Mouse (Mus musculus) hindbrain, embryonic 13.5 days (tissue): Measurements from ENCODE around the gene Slc6a17. TPM values are rescaled to one million over a fixed set of nuclear protein-coding genes. Genes with fewer than 3 reads are reported as not detected.

Experiments used
- ATAC-seq: fragments of 200-750 bp; cut with Nextera tagmentation; 2 replicates; pipeline ENCODE4 v1.8.0; 2017; ENCODE audit warnings: moderate TSS enrichment; ENCODE audit not compliant: low FRiP score
- H3K27ac ChIP-seq: fragments of 300-500 bp; sonication (generic); 2 replicates; pipeline ENCODE4 v1.5.1; 2015; ENCODE audit warnings: inconsistent platforms, mild to moderate bottlenecking, moderate library complexity
- H3K27me3 ChIP-seq: fragments of 300-500 bp; sonication (generic); 2 replicates; pipeline ENCODE4 v1.6.1; 2015; ENCODE audit warnings: mild to moderate bottlenecking, inconsistent platforms
- H3K36me3 ChIP-seq: fragments of 300-500 bp; sonication (generic); 2 replicates; pipeline ENCODE4 v1.6.1; 2015; ENCODE audit warnings: mild to moderate bottlenecking, inconsistent platforms
- H3K4me1 ChIP-seq: fragments of 300-500 bp; sonication (generic); replicated peaks from 2 replicates; pipeline ENCODE4 v1.6.1; 2015; ENCODE audit warnings: inconsistent platforms
- H3K4me2 ChIP-seq: fragments of 300-500 bp; sonication (generic); 2 replicates; pipeline ENCODE4 v1.6.1; 2015; ENCODE audit warnings: inconsistent platforms, mild to moderate bottlenecking, moderate library complexity
- H3K4me3 ChIP-seq: fragments of 300-500 bp; sonication (generic); 2 replicates; pipeline ENCODE4 v1.5.1; 2015; ENCODE audit warnings: mild to moderate bottlenecking, inconsistent platforms
- H3K9ac ChIP-seq: fragments of 300-500 bp; sonication (generic); 2 replicates; pipeline ENCODE4 v1.6.1; 2015; ENCODE audit warnings: mild to moderate bottlenecking, inconsistent platforms
- H3K9me3 ChIP-seq: fragments of 300-500 bp; sonication (generic); 2 replicates; pipeline ENCODE4 v1.6.1; 2016; ENCODE audit warnings: inconsistent platforms
- WGBS: fragments of 180-500 bp; shearing (Covaris S2); methylation state at CpG from one replicate; pipeline ENCODE4 v1.1.7; 2015; 5-methylcytosine and 5-hydroxymethylcytosine counted together
- polyA plus RNA-seq: library from polyadenylated mRNA; unstranded; fragments of >200 nt; fragmentation: Nextera tagmentation; extraction: Ambion mirVana; gene quantifications from 2 replicates; pipeline ENCODE4 v1.2.1, GENCODE M21; 2015

Gene Slc6a17
- polyA plus RNA-seq, 1 experiment from 2014 or later = 10.6 TPM

DNA sequence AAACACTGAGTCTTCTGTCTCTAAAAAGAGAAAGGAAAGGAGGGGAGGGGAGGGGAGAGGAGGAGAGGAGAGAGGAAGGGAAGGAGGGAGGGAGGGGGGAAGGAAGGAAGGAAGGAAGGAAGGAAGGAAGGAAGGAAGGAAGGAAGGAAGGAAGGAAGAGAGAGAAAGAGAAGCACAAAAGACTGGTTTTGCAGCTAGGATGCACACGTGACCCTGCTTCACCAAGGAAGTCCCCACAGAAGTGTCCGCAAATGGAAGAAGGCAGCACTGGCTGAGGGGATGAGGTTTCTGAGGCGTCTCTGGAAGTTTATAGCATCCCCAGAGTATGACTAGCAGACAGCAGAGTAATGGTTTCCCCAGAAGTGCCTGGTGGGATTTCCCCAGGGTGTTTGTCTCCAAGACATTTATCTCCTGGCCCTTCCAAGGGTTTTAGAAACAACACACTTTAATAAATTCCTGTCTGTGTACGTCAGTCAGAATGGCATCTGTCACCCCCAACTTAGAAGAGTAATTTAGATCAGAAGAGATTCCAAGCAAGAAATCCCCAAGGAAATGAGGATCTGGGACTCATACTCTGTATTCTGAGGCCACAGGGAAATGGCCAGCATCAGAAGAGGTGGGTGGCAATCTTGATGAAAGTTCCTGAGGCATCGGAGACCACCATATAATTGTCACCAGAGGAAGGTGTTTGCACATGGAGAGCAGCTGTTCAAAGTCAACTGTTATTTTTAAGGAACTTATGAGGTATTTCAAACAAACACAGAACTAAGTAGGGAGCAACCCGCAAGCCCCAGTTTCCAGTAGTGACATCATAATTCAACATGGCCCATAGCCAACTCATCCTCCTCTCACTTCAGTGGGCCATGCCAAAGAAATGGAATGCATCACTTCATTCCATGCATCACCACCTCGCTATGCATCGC lies 25.6 kb upstream of the Slc6a17 start:
- ATAC-seq = no peak
- Histone ChIP-seq H3K36me3 (no peaks in the 10 kb centered on the region), H3K27me3 (peaks cover 7% of the 10 kb centered on the region; the same call in 1 of the 2 replicates), H3K27ac (no peak overlapping the region), H3K9ac (no peak overlapping the region), H3K9me3 (no peaks in the 10 kb centered on the region), H3K4me2 (no peak overlapping the region), H3K4me3 (no peak overlapping the region), H3K4me1 (peaks cover 20% of the 10 kb centered on the region)
- WGBS = 83% methylated on average over 8 of the region's 8 CpGs

DNA sequence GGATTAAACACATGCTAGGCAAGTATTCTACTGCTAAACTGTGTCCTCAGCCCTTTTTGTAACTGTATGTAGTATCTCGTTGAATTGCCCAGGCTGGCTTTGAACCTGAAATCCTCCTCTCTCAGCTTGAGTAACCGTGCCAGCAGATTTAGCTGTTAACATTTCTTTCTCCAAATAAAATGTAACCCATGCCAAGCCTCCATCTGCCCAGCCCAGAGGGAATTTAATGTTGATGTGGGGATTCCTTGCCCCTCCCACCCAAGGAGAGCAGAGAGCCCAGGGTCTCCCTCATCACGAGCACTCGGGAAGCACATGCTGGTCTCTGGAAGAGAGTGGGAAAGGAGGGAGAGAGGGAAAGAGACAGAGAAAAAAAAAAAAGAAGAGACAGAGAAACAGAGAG lies 24.8 kb upstream of the Slc6a17 start:
- WGBS = 65% methylated on average over 4 of the region's 4 CpGs
- Histone ChIP-seq H3K9ac (no peak overlapping the region), H3K36me3 (no peaks in the 10 kb centered on the region), H3K9me3 (no peaks in the 10 kb centered on the region), H3K4me1 (peaks cover 21% of the 10 kb centered on the region), H3K4me2 (no peak overlapping the region), H3K27ac (no peak overlapping the region), H3K27me3 (peaks cover 7% of the 10 kb centered on the region; the same call in 1 of the 2 replicates), H3K4me3 (no peak overlapping the region)
- ATAC-seq = no peak

GRCm38 (mm10) chr3:107537504-107537889 lies 19.7 kb upstream of the Slc6a17 start:
- Histone ChIP-seq H3K9ac (peak overlapping the region; percentile 71), H3K4me3 (no peak overlapping the region)
- WGBS = 33% methylated on average over 8 of the region's 8 CpGs

DNA sequence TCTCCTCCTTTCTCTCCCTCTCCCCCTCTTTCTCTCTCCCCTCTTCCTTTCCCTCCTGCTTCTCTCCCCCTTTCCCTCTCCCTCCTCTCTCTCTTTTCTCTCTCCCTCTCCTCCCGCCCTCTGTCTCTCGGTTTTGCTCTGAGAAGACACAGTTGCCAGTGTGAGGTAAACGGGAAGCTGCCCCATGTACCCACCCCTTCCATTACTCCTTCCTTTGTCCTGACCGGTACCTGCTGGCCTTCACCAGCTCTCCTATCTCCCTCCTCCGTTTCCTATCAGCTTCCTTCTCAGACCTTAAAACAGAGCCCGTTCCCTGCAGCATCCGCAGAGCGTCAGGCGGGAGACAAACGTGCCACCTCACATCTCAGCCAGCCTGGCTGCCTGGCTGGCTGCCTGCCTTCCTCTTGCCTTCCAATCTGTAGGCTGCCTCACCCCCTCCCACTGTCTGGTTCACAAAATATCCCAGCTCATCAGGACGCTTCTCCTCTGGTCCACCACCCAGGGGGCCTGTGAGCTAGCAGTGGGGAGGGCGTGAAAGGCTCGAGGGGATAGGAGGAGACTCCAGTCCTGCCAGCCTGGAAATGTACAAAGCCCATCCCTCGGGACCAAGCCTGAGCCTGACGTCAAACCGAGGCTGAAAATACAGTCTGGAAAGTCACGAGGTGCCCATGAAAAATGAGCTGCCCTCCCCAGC lies 19.1 kb upstream of the Slc6a17 start:
- peak; percentile 82 for ATAC-seq
- peak overlapping the region; percentile 53 for H3K4me2 ChIP-seq
- 3% methylated on average over 17 of the region's 17 CpGs for WGBS
- H3K27me3 ChIP-seq = peaks cover 17% of the 10 kb centered on the region
- peak overlapping the region; percentile 28 for H3K4me3 ChIP-seq
- peaks cover 26% of the 10 kb centered on the region for H3K4me1 ChIP-seq
- H3K27ac ChIP-seq = peak overlapping the region; percentile 92
- H3K36me3 ChIP-seq = no peaks in the 10 kb centered on the region
- peak overlapping the region; percentile 71 for H3K9ac ChIP-seq
- H3K9me3 ChIP-seq = no peaks in the 10 kb centered on the region

More at GRCm38 (mm10) chr3:107537504-107537889, 19.7 kb upstream of the Slc6a17 start:
- no peaks in the 10 kb centered on the region for H3K36me3 ChIP-seq
- H3K27me3 ChIP-seq = peaks cover 17% of the 10 kb centered on the region
- H3K27ac ChIP-seq = peak overlapping the region; percentile 92
- H3K9me3 ChIP-seq = no peaks in the 10 kb centered on the region
- peak; percentile 50 for ATAC-seq
- peaks cover 26% of the 10 kb centered on the region for H3K4me1 ChIP-seq
- H3K4me2 ChIP-seq = peak overlapping the region; percentile 53

- Histone ChIP-seq H3K4me1 (peaks cover 33% of the 10 kb centered on the region), H3K27me3 (peaks cover 17% of the 10 kb centered on the region), H3K9me3 (no peaks in the 10 kb centered on the region), H3K27ac (no peak overlapping the region), H3K36me3 (no peaks in the 10 kb centered on the region), H3K9ac (no peak overlapping the region), H3K4me2 (no peak overlapping the region), H3K4me3 (no peak overlapping the region)
- no peak for ATAC-seq
- WGBS = 89% methylated on average over 7 of the region's 7 CpGs
Measured at GRCm38 (mm10) chr3:107534951-107535350, 17.1 kb upstream of the Slc6a17 start.

DNA sequence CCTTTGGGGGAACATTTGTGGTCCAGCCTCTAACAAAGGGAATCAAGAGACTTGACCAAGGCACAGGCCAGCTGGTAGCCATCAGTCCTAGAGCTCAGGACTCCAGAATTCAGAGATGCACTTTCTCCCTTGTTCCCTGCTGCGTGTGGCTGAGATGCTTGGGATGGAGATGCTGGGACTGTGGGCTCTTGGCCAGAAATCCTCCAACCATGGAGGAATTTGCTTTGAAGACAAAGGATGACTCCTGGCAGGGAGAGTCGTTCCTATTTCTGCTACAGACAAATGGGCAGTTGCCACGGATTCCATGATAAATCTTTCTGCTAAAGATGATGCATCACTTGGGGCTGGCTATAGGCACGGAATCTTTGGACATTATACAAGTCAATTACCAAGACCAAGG lies 15.7 kb upstream of the Slc6a17 start:
- no peak overlapping the region for H3K4me3 ChIP-seq
- H3K4me1 ChIP-seq = peaks cover 47% of the 10 kb centered on the region
- no peak overlapping the region for H3K27ac ChIP-seq
- H3K4me2 ChIP-seq = no peak overlapping the region
- H3K9me3 ChIP-seq = no peaks in the 10 kb centered on the region
- H3K36me3 ChIP-seq = no peaks in the 10 kb centered on the region
- H3K9ac ChIP-seq = no peak overlapping the region
- ATAC-seq = no peak
- H3K27me3 ChIP-seq = peaks cover 10% of the 10 kb centered on the region; the same call in 1 of the 2 replicates
- WGBS = 51% methylated on average over 4 of the region's 4 CpGs

DNA sequence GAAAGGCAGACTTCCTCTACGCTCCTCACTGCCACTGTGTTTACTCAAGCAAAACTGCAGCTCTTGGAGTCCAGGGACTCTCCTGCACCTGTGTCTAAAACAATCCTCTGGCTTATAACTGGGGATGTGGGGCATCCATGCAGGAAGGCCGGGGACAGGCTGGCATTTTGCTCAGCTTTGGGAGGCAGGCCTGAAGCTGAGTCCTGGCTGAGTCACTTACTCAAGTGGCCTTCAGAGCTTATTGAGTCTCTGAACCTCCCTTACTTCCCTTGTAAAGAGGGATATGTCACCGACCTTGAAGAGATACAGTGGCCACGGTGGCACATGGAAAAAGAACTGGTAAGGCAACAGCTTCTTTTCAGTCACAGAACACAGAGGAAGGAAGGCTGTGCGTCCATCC lies 12.8 kb upstream of the Slc6a17 start:
- Histone ChIP-seq H3K36me3 (no peaks in the 10 kb centered on the region), H3K9ac (no peak overlapping the region), H3K27ac (peak overlapping the region; percentile 52; the same call in 1 of the 2 replicates), H3K27me3 (peaks cover 2% of the 10 kb centered on the region; the same call in 1 of the 2 replicates), H3K9me3 (no peaks in the 10 kb centered on the region), H3K4me3 (no peak overlapping the region), H3K4me1 (peaks cover 39% of the 10 kb centered on the region), H3K4me2 (no peak overlapping the region)
- ATAC-seq = no peak
- 82% methylated on average over 5 of the region's 5 CpGs for WGBS

- Histone ChIP-seq H3K9me3 (no peaks in the 10 kb centered on the region), H3K9ac (0 out of 2 replicates have a peak overlapping the region, but pooled peaks have one; percentile 63), H3K4me2 (no peak overlapping the region), H3K27ac (peak overlapping the region; percentile 95), H3K27me3 (0 out of 2 replicates have a peak, but pooled peaks cover 4% of the 10 kb centered on the region), H3K4me3 (no peak overlapping the region), H3K4me1 (peaks cover 39% of the 10 kb centered on the region), H3K36me3 (no peaks in the 10 kb centered on the region)
- WGBS = 69% methylated on average over 5 of the region's 5 CpGs
- peak; percentile 44; the same call in 1 of the 2 replicates for ATAC-seq
Measured at GRCm38 (mm10) chr3:107529182-107529581, 11.4 kb upstream of the Slc6a17 start.

DNA sequence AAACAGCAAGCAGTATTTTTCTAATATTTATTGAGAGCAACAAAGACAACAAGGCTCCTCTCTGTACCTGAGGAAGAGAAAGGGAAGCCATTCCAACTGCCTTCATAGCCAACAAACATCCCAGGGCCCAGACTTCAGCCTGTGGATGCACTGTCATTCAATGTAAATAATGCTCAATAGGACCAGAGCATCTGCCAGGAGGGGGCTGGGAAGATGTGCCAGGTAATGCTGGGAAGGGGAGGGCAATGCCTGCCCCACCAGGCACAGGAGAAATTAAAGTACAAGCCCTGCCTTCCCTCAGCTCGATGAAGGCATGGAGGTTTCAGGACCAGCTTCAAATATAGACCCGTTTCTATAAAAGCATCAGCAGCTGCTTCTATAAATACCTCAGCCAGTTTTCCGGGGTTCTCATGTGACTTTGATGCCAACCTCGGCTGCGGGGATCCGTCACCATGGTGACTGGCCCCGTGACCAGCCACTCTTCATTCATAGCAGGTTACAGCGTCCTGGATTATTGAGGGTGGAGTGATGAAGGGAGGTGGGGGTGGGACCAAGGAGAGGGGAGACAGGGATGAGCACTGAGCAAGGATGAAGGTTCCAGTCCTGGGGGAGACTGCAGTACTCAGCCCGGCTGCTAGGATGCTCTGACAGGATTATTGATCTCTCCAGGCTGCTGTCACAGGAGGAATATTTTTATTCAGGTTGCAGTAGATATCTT lies 10.7 kb upstream of the Slc6a17 start:
- Histone ChIP-seq H3K9ac (peak overlapping the region; percentile 63), H3K4me3 (no peak overlapping the region), H3K27me3 (0 out of 2 replicates have a peak, but pooled peaks cover 4% of the 10 kb centered on the region), H3K9me3 (no peaks in the 10 kb centered on the region), H3K27ac (peak overlapping the region; percentile 95), H3K36me3 (no peaks in the 10 kb centered on the region), H3K4me1 (peaks cover 37% of the 10 kb centered on the region), H3K4me2 (peak overlapping the region; percentile 43)
- WGBS = 16% methylated on average over 9 of the region's 9 CpGs
- peak; percentile 94 for ATAC-seq

DNA sequence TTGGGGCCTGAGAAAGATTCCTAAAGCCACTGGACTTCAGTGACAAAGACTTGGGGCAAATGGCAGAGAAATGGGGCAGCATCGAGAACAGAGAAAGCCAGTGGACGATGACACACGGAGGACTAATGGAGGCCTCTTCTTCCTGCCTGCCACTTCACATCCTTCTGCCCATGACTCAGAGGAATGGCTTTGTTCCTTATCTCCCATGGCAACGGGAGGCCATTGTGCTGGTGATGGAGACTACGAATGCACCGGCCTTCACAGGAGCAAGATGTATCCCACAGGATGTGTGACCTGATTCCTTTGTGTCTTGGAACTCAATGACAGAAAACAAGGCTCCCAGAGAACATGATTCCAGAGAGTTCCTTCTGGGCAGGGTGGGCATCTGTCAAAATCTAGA lies 6.7 kb upstream of the Slc6a17 start:
- no peak for ATAC-seq
- Histone ChIP-seq H3K9me3 (no peaks in the 10 kb centered on the region), H3K4me2 (no peak overlapping the region), H3K27ac (no peak overlapping the region), H3K27me3 (peaks cover 18% of the 10 kb centered on the region), H3K9ac (no peak overlapping the region), H3K4me3 (no peak overlapping the region), H3K36me3 (no peaks in the 10 kb centered on the region), H3K4me1 (peaks cover 23% of the 10 kb centered on the region)
- 31% methylated on average over 6 of the region's 6 CpGs for WGBS

GRCm38 (mm10) chr3:107520931-107521330 lies 3.1 kb upstream of the Slc6a17 start:
- 75% methylated on average over 5 of the region's 5 CpGs for WGBS
- Histone ChIP-seq H3K27me3 (peaks cover 51% of the 10 kb centered on the region), H3K4me3 (no peak overlapping the region), H3K36me3 (no peaks in the 10 kb centered on the region), H3K9me3 (no peaks in the 10 kb centered on the region), H3K4me2 (no peak overlapping the region), H3K27ac (no peak overlapping the region), H3K4me1 (peaks cover 22% of the 10 kb centered on the region), H3K9ac (no peak overlapping the region)
- ATAC-seq = no peak
